Mouse (Mus musculus) B cell, adult 67 days (primary cell): ENCODE results near the gene 1700037H04Rik. TPM values are rescaled to one million over a fixed set of nuclear protein-coding genes. Genes with fewer than 3 reads are reported as not detected.

Experiments used
- total RNA-seq, 2 experiments: library from RNA; stranded (reverse); gene quantifications; 4 replicates each; pipeline ENCODE4 v1.2.4; 2023

1700037H04Rik gene
- total RNA-seq: 10 to 100 TPM; 18.4 to 18.9 TPM

GRCm38 (mm10) chr2:131159938-131160581 lies at the start of gene 1700037H04Rik:
TSS of gene 1700037H04Rik (minus strand) at chr2:131160081.

GRCm38 (mm10) chr2:131206778-131207177 lies 46.9 kb upstream of the 1700037H04Rik start, which contains the start of gene Ap5s1:
TSS of gene Ap5s1 (plus strand) at chr2:131207078.

GRCm38 (mm10) chr2:131186771-131187601 lies 27.1 kb upstream of the 1700037H04Rik start, which contains the start of the genes Cdc25b and Spef1:
TSS of gene Cdc25b (plus strand) at chr2:131186949.
TSS of gene Spef1 (minus strand) at chr2:131187282.

GRCm38 (mm10) chr2:131179990-131180587 lies 20.2 kb upstream of the 1700037H04Rik start, which contains the start of gene Cenpb:
TSS of gene Cenpb (minus strand) at chr2:131180067.

GRCm38 (mm10) chr2:131132930-131133547 lies 26.8 kb downstream of the 1700037H04Rik start, which contains the start of gene Gm11037:
TSS of gene Gm11037 (plus strand) at chr2:131133497.

GRCm38 (mm10) chr2:131127161-131127730 lies 32.6 kb downstream of the 1700037H04Rik start, which contains the start of gene Hspa12b:
TSS of gene Hspa12b (plus strand) at chr2:131127280.

Other genes starting within 250 kb of the 1700037H04Rik start
- not detected for gene Gfra4, start 117.0 kb downstream of the 1700037H04Rik start, total RNA-seq
- not detected for gene Adam33, start 96.3 kb downstream of the 1700037H04Rik start, total RNA-seq
- gene Siglec1, start 73.3 kb downstream of the 1700037H04Rik start, total RNA-seq: under 1 TPM in 1 of 2 experiments, not detected in 1; 0.32 TPM
- under 1 TPM in 1 of 2 experiments, not detected in 1; 0.35 TPM for gene Hspa12b, start 32.8 kb downstream of the 1700037H04Rik start, total RNA-seq
- not detected for gene Gm11037, start 26.6 kb downstream of the 1700037H04Rik start, total RNA-seq
- 10 to 100 TPM; 22.2 to 28.5 TPM for gene Cenpb, start 20.0 kb upstream of the 1700037H04Rik start, total RNA-seq
- 10 to 100 TPM; 79.3 to 83.2 TPM for gene Cdc25b, start 26.9 kb upstream of the 1700037H04Rik start, total RNA-seq
- 1 to 10 TPM; 1.2 to 1.7 TPM for gene Spef1, start 27.2 kb upstream of the 1700037H04Rik start, total RNA-seq
- gene Ap5s1, start 47.0 kb upstream of the 1700037H04Rik start, total RNA-seq: 10 to 100 TPM; 12.0 to 12.6 TPM
- gene Mavs, start 74.0 kb upstream of the 1700037H04Rik start, total RNA-seq: 10 to 100 TPM; 28.4 to 43.4 TPM
- 10 to 100 TPM; 74.5 to 75.2 TPM for gene Pank2, start 102.4 kb upstream of the 1700037H04Rik start, total RNA-seq
- 1 to 10 TPM; 4.3 to 4.4 TPM for gene Rnf24, start 192.8 kb upstream of the 1700037H04Rik start, total RNA-seq